Mouse (Mus musculus) forebrain, postnatal 0 days (tissue): Measurements from ENCODE around the gene Naip2. TPM values are rescaled to one million over a fixed set of nuclear protein-coding genes. Genes with fewer than 3 reads are reported as not detected.

ENCODE experiments used
- ATAC-seq: fragments of 200-750 bp; cut with Nextera tagmentation; 2 replicates; pipeline ENCODE4 v1.8.0; 2017; ENCODE audit warnings: mild to moderate bottlenecking, moderate library complexity
- DNase-seq: peaks from one replicate; pipeline ENCODE4 v3.0.0-alpha.2; 2015
- H3K27ac ChIP-seq: fragments of 300-500 bp; sonication (generic); 2 replicates; pipeline ENCODE4 v1.5.1; 2014; ENCODE audit warnings: low read depth, mild to moderate bottlenecking, antibody characterized with exemption, low read length, moderate library complexity, mixed read lengths
- H3K27me3 ChIP-seq: fragments of 300-500 bp; sonication (generic); 2 replicates; pipeline ENCODE4 v1.6.1; 2014; ENCODE audit warnings: mild to moderate bottlenecking, low read length, mixed read lengths; ENCODE audit not compliant: insufficient read depth
- H3K36me3 ChIP-seq: fragments of 300-500 bp; sonication (generic); 2 replicates; pipeline ENCODE4 v1.6.1; 2014; ENCODE audit warnings: mild to moderate bottlenecking, moderate library complexity; ENCODE audit not compliant: insufficient read depth
- H3K4me1 ChIP-seq: fragments of 300-500 bp; sonication (generic); 2 replicates; pipeline ENCODE4 v1.6.1; 2014; ENCODE audit warnings: antibody characterized with exemption; ENCODE audit not compliant: insufficient read depth
- H3K4me2 ChIP-seq: fragments of 300-500 bp; sonication (generic); 2 replicates; pipeline ENCODE4 v1.6.1; 2014; ENCODE audit warnings: low read depth, mild to moderate bottlenecking, moderate library complexity
- H3K4me3 ChIP-seq: fragments of 300-500 bp; sonication (generic); 2 replicates; pipeline ENCODE4 v1.5.1; 2014; ENCODE audit warnings: low read depth, low read length, mixed read lengths
- H3K9ac ChIP-seq: fragments of 300-500 bp; sonication (generic); 2 replicates; pipeline ENCODE4 v1.6.1; 2014; ENCODE audit warnings: mild to moderate bottlenecking
- H3K9me3 ChIP-seq: fragments of 300-500 bp; sonication (generic); 2 replicates; pipeline ENCODE4 v1.6.1; 2016; ENCODE audit warnings: low read length
- CTCF ChIP-seq: sonication (generic); IDR thresholded peaks from 2 replicates; pipeline ENCODE4 v1.5.1; 2016; ENCODE audit warnings: antibody characterized with exemption, control low read depth, low read depth
- WGBS: fragments of 180-500 bp; shearing (Covaris S2); extraction: QIAGEN DNeasy Blood & Tissue Kit; methylation state at CpG from one replicate; pipeline ENCODE4 v1.1.7; 2014; 5-methylcytosine and 5-hydroxymethylcytosine counted together
- polyA plus RNA-seq: library from polyadenylated mRNA; unstranded; fragments of >200 nt; fragmentation: Nextera tagmentation; extraction: Ambion mirVana; gene quantifications from 2 replicates; pipeline ENCODE4 v1.2.1, GENCODE M21; 2015
- total RNA-seq: library from RNA; depleted of rRNA; stranded (reverse); fragments of >200 nt; gene quantifications from 2 replicates; pipeline ENCODE4 v1.2.3, GENCODE M21; 2014

Gene Naip2
- total and polyA plus RNA-seq, 2 experiments from 2014 or later, result 0.17 to 0.76 TPM

- Histone ChIP-seq H3K9ac (no peak overlapping the region), H3K4me3 (no peak overlapping the region), H3K27ac (no peak overlapping the region), H3K9me3 (no peaks in the 10 kb centered on the region), H3K4me1 (no peaks in the 10 kb centered on the region), H3K4me2 (no peak overlapping the region), H3K36me3 (no peaks in the 10 kb centered on the region), H3K27me3 (no peaks in the 10 kb centered on the region)
- ATAC-seq (no peak), DNase-seq (no peak)
- no peak for TF ChIP-seq CTCF
- WGBS, result 82% methylated on average over 1 of the region's 1 CpGs
These were observed 49.2 kb downstream of the Naip2 start for GRCm38 (mm10) chr13:100152659-100153058.

- DNase-seq, result no peak
- no peaks in the 10 kb centered on the region for H3K9me3 ChIP-seq
- H3K27ac ChIP-seq, result no peak overlapping the region
- H3K4me2 ChIP-seq, result no peak overlapping the region
- no peaks in the 10 kb centered on the region for H3K27me3 ChIP-seq
- H3K36me3 ChIP-seq, result peaks cover 18% of the 10 kb centered on the region
- H3K4me1 ChIP-seq, result no peaks in the 10 kb centered on the region
- H3K4me3 ChIP-seq, result no peak overlapping the region
- 87% methylated on average over 8 of the region's 8 CpGs for WGBS
- ATAC-seq, result no peak
- no peak for TF ChIP-seq CTCF
- H3K9ac ChIP-seq, result no peak overlapping the region
These were observed 60.1 kb downstream of the Naip2 start for GRCm38 (mm10) chr13:100141646-100142314.

GRCm38 (mm10) chr13:100125258-100125643 lies 76.6 kb downstream of the Naip2 start:
- 4% methylated on average over 10 of the region's 10 CpGs for WGBS
- ATAC-seq, result 0 out of 2 replicates have a peak, but pooled peaks have one; percentile 8
- H3K27me3 ChIP-seq, result no peaks in the 10 kb centered on the region
- H3K27ac ChIP-seq, result no peak overlapping the region; the same call in 1 of the 2 replicates
- H3K36me3 ChIP-seq, result peaks cover 30% of the 10 kb centered on the region
- H3K4me2 ChIP-seq, result peak overlapping the region; percentile 90
- peaks cover 7% of the 10 kb centered on the region; the same call in 1 of the 2 replicates for H3K4me1 ChIP-seq
- DNase-seq, result no peak
- peak overlapping the region; percentile 93 for H3K4me3 ChIP-seq
- no peak for TF ChIP-seq CTCF
- H3K9me3 ChIP-seq, result no peaks in the 10 kb centered on the region
- peak overlapping the region; percentile 85 for H3K9ac ChIP-seq

- ATAC-seq, result peak; percentile 99
- 4% methylated on average over 42 of the region's 42 CpGs for WGBS
These were observed 77.3 kb downstream of the Naip2 start, which contains the start of gene Smn1 for GRCm38 (mm10) chr13:100124423-100125257. Gene Smn1, plus strand, starts transcription at chr13:100124852.

GRCm38 (mm10) chr13:100123970-100124369 lies 77.9 kb downstream of the Naip2 start:
- H3K9ac ChIP-seq, result peak overlapping the region; percentile 85; the same call in 1 of the 2 replicates
- 86% methylated on average over 3 of the region's 3 CpGs for whole genome bisulfite sequencing
- no peak overlapping the region for H3K27ac ChIP-seq
- no peaks in the 10 kb centered on the region for H3K27me3 ChIP-seq
- ATAC-seq (no peak), DNase-seq (no peak)
- peaks cover 22% of the 10 kb centered on the region for H3K36me3 ChIP-seq
- H3K4me1 ChIP-seq, result peaks cover 7% of the 10 kb centered on the region; the same call in 1 of the 2 replicates
- no peaks in the 10 kb centered on the region for H3K9me3 ChIP-seq
- TF ChIP-seq CTCF, result no peak
- peak overlapping the region; percentile 90 for H3K4me2 ChIP-seq
- H3K4me3 ChIP-seq, result peak overlapping the region; percentile 93

More at GRCm38 (mm10) chr13:100124423-100125257, 77.3 kb downstream of the Naip2 start, which contains the start of gene Smn1:
- Histone ChIP-seq H3K27me3 (no peaks in the 10 kb centered on the region), H3K27ac (peak within 1 kb of the TSS; percentile 69), H3K9me3 (no peaks in the 10 kb centered on the region), H3K36me3 (peaks cover 26% of the 10 kb centered on the region), H3K9ac (peak within 1 kb of the TSS; percentile 85), H3K4me1 (peaks cover 7% of the 10 kb centered on the region; the same call in 1 of the 2 replicates), H3K4me2 (peak within 1 kb of the TSS; percentile 90), H3K4me3 (peak within 1 kb of the TSS; percentile 93)
- TF ChIP-seq CTCF, result no peak
- DNase-seq, result peak; percentile 94

- Histone ChIP-seq H3K4me1 (peaks cover 4% of the 10 kb centered on the region; the same call in 1 of the 2 replicates), H3K4me2 (no peak overlapping the region), H3K9me3 (no peaks in the 10 kb centered on the region), H3K27ac (no peak overlapping the region), H3K9ac (no peak overlapping the region), H3K27me3 (no peaks in the 10 kb centered on the region), H3K36me3 (peaks cover 17% of the 10 kb centered on the region), H3K4me3 (no peak overlapping the region)
- TF ChIP-seq CTCF, result peak; percentile 65
- WGBS, result 40% methylated on average over 5 of the region's 5 CpGs
- DNase-seq (peak; percentile 54), ATAC-seq (no peak)
These were observed 89.5 kb downstream of the Naip2 start for GRCm38 (mm10) chr13:100112218-100112972.
